ENCODE assay signal across 8 mouse cellular contexts in the genomic region with DNA sequence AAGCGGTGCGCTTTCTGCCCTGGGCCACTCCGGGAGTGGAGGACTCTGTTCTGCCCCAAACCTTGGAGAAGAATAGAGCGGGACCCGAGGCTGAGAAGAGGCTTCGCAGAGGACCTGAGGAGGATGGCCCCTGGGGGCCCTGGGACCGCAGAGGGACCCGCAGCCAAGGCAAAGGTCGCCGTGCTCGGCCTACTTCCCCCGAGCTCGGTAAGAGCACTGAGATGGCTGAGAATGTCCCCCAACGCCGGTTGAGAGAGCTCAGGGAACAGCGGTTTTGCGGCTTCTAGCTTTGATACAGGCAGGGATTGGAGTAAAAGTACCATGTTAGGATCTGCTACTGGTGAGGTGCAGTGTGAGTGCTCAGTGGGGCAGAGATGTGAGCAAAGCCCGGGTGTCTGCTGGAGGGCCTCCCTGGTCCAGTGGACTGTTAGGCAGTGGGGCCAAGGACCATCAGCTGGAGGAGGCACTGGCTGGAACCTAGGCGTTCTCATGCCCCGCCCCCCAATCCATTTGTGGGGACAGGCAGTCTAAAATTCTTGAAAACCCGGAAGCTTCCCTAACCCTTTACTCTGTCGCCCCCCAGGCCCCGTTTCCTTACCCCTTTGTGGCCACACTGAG. TPM values are rescaled to one million over a fixed set of nuclear protein-coding genes. Genes with fewer than 3 reads are reported as not detected.
A peak's percentile ranks its signal among the peaks of the same experiment; 100 is the strongest.
DNase-seq lines count a peak whose midpoint lies in the region; ATAC-seq lines count a peak whose summit lies in the region.

No protein-coding gene starts in this region.

- no peaks in the 10 kb centered on the region for H3K9me3 ChIP-seq in kidney, embryonic 15.5 days (replicated peaks)
- no peaks in the 10 kb centered on the region for H3K9me3 ChIP-seq in forebrain, embryonic 10.5 days
- no peaks in the 10 kb centered on the region for H3K9me3 ChIP-seq in intestine, embryonic 14.5 days (ENCODE audit: control insufficient read depth, low read length)
- no peaks in the 10 kb centered on the region for H3K9me3 ChIP-seq in neural tube, embryonic 12.5 days

- DNase-seq in kidney, adult 11 months: no peak
- DNase-seq in forebrain, embryonic 10.5 days (ENCODE audit: extremely low spot score, low spot score): no peak
- no peak for DNase-seq in intestine, embryonic 14.5 days (ENCODE audit: low spot score)
- no peak for DNase-seq in thymus, postnatal 14 days
- DNase-seq in right cerebral cortex, postnatal 36 days (ENCODE audit: low spot score in 2 of 2): no peak
- DNase-seq in thymus, postnatal 10 days (ENCODE audit: low spot score in 2 of 2): no peak

- 0 out of 2 replicates have a peak overlapping the region, but pooled peaks have one; percentile 27 for H3K9ac ChIP-seq in kidney, embryonic 15.5 days
- H3K9ac ChIP-seq in intestine, embryonic 14.5 days (ENCODE audit: low read length): no peak overlapping the region
- H3K9ac ChIP-seq in neural tube, embryonic 12.5 days: peak overlapping the region; percentile 52; the same call in 1 of the 2 replicates

- peak overlapping the region; percentile 27 for H3K4me3 ChIP-seq in kidney, embryonic 15.5 days (replicated peaks)
- peak overlapping the region; percentile 42 for H3K4me3 ChIP-seq in forebrain, embryonic 10.5 days
- H3K4me3 ChIP-seq in intestine, embryonic 14.5 days (ENCODE audit: low read depth, low read length): no peak overlapping the region
- peak overlapping the region; percentile 25 for H3K4me3 ChIP-seq in neural tube, embryonic 12.5 days

- peaks cover 18% of the 10 kb centered on the region for H3K36me3 ChIP-seq in kidney, embryonic 15.5 days
- peaks cover 14% of the 10 kb centered on the region; the same call in 1 of the 2 replicates for H3K36me3 ChIP-seq in forebrain, embryonic 10.5 days (replicated peaks)
- H3K36me3 ChIP-seq in intestine, embryonic 14.5 days (ENCODE audit: control insufficient read depth, insufficient read depth, low read length): 0 out of 2 replicates have a peak, but pooled peaks cover 2% of the 10 kb centered on the region
- H3K36me3 ChIP-seq in neural tube, embryonic 12.5 days: peaks cover 5% of the 10 kb centered on the region

- no peak for ATAC-seq in kidney, embryonic 15.5 days (replicated peaks; ENCODE audit: low FRiP score)
- ATAC-seq in intestine, embryonic 14.5 days (replicated peaks; ENCODE audit: low FRiP score, low TSS enrichment, low read depth): no peak; the same call in 1 of the 2 replicates
- no peak for ATAC-seq in neural tube, embryonic 12.5 days (ENCODE audit: low FRiP score, low read depth)

- H3K27me3 ChIP-seq in kidney, embryonic 15.5 days: peaks cover 49% of the 10 kb centered on the region
- peaks cover 73% of the 10 kb centered on the region for H3K27me3 ChIP-seq in forebrain, embryonic 10.5 days (ENCODE audit: poor library complexity, severe bottlenecking)
- peaks cover 37% of the 10 kb centered on the region for H3K27me3 ChIP-seq in intestine, embryonic 14.5 days (replicated peaks; ENCODE audit: control insufficient read depth, insufficient read depth, low read length)
- peaks cover 57% of the 10 kb centered on the region for H3K27me3 ChIP-seq in neural tube, embryonic 12.5 days (replicated peaks)

- peaks cover 56% of the 10 kb centered on the region for H3K4me1 ChIP-seq in kidney, embryonic 15.5 days
- H3K4me1 ChIP-seq in forebrain, embryonic 10.5 days: peaks cover 61% of the 10 kb centered on the region
- peaks cover 18% of the 10 kb centered on the region for H3K4me1 ChIP-seq in intestine, embryonic 14.5 days (replicated peaks; ENCODE audit: control insufficient read depth, insufficient read depth, low read length)
- H3K4me1 ChIP-seq in neural tube, embryonic 12.5 days: peaks cover 48% of the 10 kb centered on the region

- no peak overlapping the region for H3K27ac ChIP-seq in kidney, embryonic 15.5 days
- H3K27ac ChIP-seq in forebrain, embryonic 10.5 days: peak overlapping the region; percentile 65
- no peak overlapping the region for H3K27ac ChIP-seq in intestine, embryonic 14.5 days (ENCODE audit: low read depth)
- H3K27ac ChIP-seq in neural tube, embryonic 12.5 days: no peak overlapping the region

- 37% methylated on average over 23 of the region's 23 CpGs for WGBS in kidney, embryonic 15.5 days
- 21% methylated on average over 23 of the region's 23 CpGs for WGBS in forebrain, embryonic 10.5 days
- WGBS in intestine, embryonic 14.5 days: 49% methylated on average over 23 of the region's 23 CpGs
- 19% methylated on average over 23 of the region's 23 CpGs for WGBS in neural tube, embryonic 12.5 days

- H3K4me2 ChIP-seq in kidney, embryonic 15.5 days: peak overlapping the region; percentile 58
- 0 out of 2 replicates have a peak overlapping the region, but pooled peaks have one; percentile 37 for H3K4me2 ChIP-seq in intestine, embryonic 14.5 days (ENCODE audit: low read length)
- peak overlapping the region; percentile 59 for H3K4me2 ChIP-seq in neural tube, embryonic 12.5 days (replicated peaks)

RNA-seq across cellular contexts. Expression of gene Speg, which starts 13.9 kb away (rescaled TPM):
- 45.1 and 53.9 TPM in 2 replicates for polyA plus RNA-seq in kidney, embryonic 15.5 days (2015; fragmentation: Nextera tagmentation; extraction: Ambion mirVana)
- 23.2 and 29.3 TPM in 2 replicates for polyA plus RNA-seq in forebrain, embryonic 10.5 days (2016; fragmentation: Nextera tagmentation; extraction: Ambion mirVana)
- polyA plus RNA-seq in intestine, embryonic 14.5 days (2014; fragmentation: Nextera tagmentation; extraction: Ambion mirVana): 46.7 and 55.2 TPM in 2 replicates
- 15.8 and 17.1 TPM in 2 replicates for polyA plus RNA-seq in neural tube, embryonic 12.5 days (2016; fragmentation: Nextera tagmentation; extraction: Ambion mirVana)

RNA-seq across cellular contexts. Expression of gene Des, which starts 28.9 kb away (rescaled TPM):
- 53.5 and 53.9 TPM in 2 replicates for polyA plus RNA-seq in kidney, embryonic 15.5 days (2015; fragmentation: Nextera tagmentation; extraction: Ambion mirVana)
- polyA plus RNA-seq in forebrain, embryonic 10.5 days (2016; fragmentation: Nextera tagmentation; extraction: Ambion mirVana): 2.6 and 4.3 TPM in 2 replicates
- 72.4 and 73.2 TPM in 2 replicates for polyA plus RNA-seq in intestine, embryonic 14.5 days (2014; fragmentation: Nextera tagmentation; extraction: Ambion mirVana)
- polyA plus RNA-seq in neural tube, embryonic 12.5 days (2016; fragmentation: Nextera tagmentation; extraction: Ambion mirVana): 9.3 and 12.7 TPM in 2 replicates

RNA-seq across cellular contexts. Expression of gene Gmppa, which starts 46.7 kb away (rescaled TPM):
- polyA plus RNA-seq in kidney, embryonic 15.5 days (2015; fragmentation: Nextera tagmentation; extraction: Ambion mirVana): 74.7 and 78.7 TPM in 2 replicates
- 55.9 and 60.1 TPM in 2 replicates for polyA plus RNA-seq in forebrain, embryonic 10.5 days (2016; fragmentation: Nextera tagmentation; extraction: Ambion mirVana)
- 69.4 and 72.1 TPM in 2 replicates for polyA plus RNA-seq in intestine, embryonic 14.5 days (2014; fragmentation: Nextera tagmentation; extraction: Ambion mirVana)
- 69.9 and 83.5 TPM in 2 replicates for polyA plus RNA-seq in neural tube, embryonic 12.5 days (2016; fragmentation: Nextera tagmentation; extraction: Ambion mirVana)
